Mouse (Mus musculus) macrophage (primary cell): ENCODE results near the gene Gphb5. TPM values are rescaled to one million over a fixed set of nuclear protein-coding genes. Genes with fewer than 3 reads are reported as not detected.

Experiments
- H3K27ac ChIP-seq: fragments of 350-480 bp; formaldehyde crosslinking; 2 replicates; pipeline ENCODE4 v1.9.0; 2021
- H3K36me3 ChIP-seq: fragments of 350-480 bp; formaldehyde crosslinking; 2 replicates; pipeline ENCODE4 v1.9.0; 2021; ENCODE audit errors: inconsistent target
- H3K4me3 ChIP-seq: fragments of 350-480 bp; formaldehyde crosslinking; 2 replicates; pipeline ENCODE4 v1.9.0; 2021; ENCODE audit errors: inconsistent target
- H3K79me2 ChIP-seq: fragments of 350-480 bp; formaldehyde crosslinking; 2 replicates; pipeline ENCODE4 v1.9.0; 2021; ENCODE audit errors: inconsistent target
- WGBS: methylation state at CpG from one replicate; pipeline ENCODE4 v1.1.7; 2026; ENCODE audit warnings: inconsistent platforms; ENCODE audit not compliant: missing documents; 5-methylcytosine and 5-hydroxymethylcytosine counted together
- polyA plus RNA-seq: library from polyadenylated mRNA; stranded (reverse); fragments of 250-400 nt; gene quantifications from 3 replicates; pipeline ENCODE4 v1.2.4, GENCODE M21; 2018; ENCODE audit warnings: inconsistent platforms

Gphb5 gene
- polyA plus RNA-seq, 1 experiment from 2014 or later, result not detected

- H3K27ac ChIP-seq, result no peak overlapping the region
- no peak overlapping the region for H3K4me3 ChIP-seq
- H3K79me2 ChIP-seq, result no peaks in the 10 kb centered on the region
- no peaks in the 10 kb centered on the region for H3K36me3 ChIP-seq
- WGBS, result 96% methylated on average over 6 of the region's 6 CpGs
Observed at GRCm38 (mm10) chr12:75428719-75429118, 12.1 kb upstream of the Gphb5 start.

- H3K79me2 ChIP-seq, result no peaks in the 10 kb centered on the region
- no peak overlapping the region for H3K4me3 ChIP-seq
- no peaks in the 10 kb centered on the region for H3K36me3 ChIP-seq
- 83% methylated on average over 7 of the region's 7 CpGs for WGBS
- H3K27ac ChIP-seq, result no peak overlapping the region
Observed at GRCm38 (mm10) chr12:75425882-75426281, 9.3 kb upstream of the Gphb5 start.

DNA sequence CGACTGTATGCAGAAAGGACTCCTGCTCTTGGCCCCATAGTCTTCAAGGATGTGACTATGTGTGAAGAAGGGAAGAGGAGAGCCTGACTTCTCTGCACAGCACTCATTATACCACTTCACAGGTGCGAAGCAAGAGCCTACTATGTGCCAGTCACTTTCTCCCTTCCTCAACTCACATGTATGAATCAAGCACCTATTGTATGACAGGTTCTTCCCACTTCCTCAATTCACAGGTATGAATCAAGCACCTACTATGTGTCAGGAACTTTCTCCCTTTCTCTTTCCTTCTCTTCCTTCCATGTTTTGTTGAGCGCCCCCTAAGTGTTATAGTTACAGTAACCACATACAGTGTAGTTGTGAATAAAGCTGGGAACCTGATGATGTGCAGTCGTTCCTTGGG is 8.2 kb upstream of the Gphb5 start:
- Histone ChIP-seq H3K36me3 (no peaks in the 10 kb centered on the region), H3K79me2 (no peaks in the 10 kb centered on the region), H3K27ac (no peak overlapping the region), H3K4me3 (no peak overlapping the region)
- WGBS, result 92% methylated on average over 4 of the region's 4 CpGs

DNA sequence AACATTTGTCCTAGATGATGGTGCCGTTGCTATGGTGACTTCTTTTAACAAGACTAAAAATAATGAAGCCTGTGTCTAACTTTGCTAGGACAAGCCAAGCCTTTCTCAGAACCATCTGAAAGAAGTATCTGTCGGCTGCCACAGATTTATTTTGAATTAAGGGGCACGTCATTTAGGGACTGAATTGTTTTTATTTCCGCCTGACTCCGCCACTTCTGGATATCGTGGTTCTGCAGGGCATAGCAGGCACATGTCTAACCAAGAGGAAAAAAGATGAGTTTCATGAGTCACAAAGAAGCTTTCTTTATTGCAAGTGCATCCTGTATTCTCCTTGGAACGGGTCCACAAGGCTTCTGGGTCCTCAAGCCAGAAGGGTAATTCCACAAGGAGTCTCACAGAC is 7.8 kb upstream of the Gphb5 start:
- 88% methylated on average over 7 of the region's 7 CpGs for WGBS
- Histone ChIP-seq H3K4me3 (no peak overlapping the region), H3K36me3 (no peaks in the 10 kb centered on the region), H3K27ac (no peak overlapping the region), H3K79me2 (no peaks in the 10 kb centered on the region)

DNA sequence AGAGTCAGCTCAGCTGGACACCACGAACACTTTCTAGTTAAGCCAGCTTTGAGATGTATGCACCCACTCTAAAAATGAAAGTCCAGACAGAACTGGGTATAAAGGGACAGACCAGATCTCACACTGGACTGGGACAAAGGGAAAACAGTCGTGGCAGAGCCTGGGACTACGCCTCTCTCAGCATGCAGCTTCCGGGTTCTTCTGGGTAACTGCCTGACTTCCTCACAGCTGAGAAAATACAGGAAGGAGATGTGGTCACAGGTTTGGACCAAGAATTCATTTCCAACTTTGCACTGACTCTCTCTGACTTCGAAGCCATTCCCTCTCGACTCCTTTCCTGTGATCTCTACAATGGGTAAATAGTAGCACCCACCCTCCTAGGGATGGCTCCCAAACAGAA is 1.6 kb downstream of the Gphb5 start:
- Histone ChIP-seq H3K4me3 (no peak overlapping the region), H3K27ac (no peak overlapping the region), H3K79me2 (no peaks in the 10 kb centered on the region), H3K36me3 (no peaks in the 10 kb centered on the region)
- 33% methylated on average over 5 of the region's 6 CpGs for WGBS

DNA sequence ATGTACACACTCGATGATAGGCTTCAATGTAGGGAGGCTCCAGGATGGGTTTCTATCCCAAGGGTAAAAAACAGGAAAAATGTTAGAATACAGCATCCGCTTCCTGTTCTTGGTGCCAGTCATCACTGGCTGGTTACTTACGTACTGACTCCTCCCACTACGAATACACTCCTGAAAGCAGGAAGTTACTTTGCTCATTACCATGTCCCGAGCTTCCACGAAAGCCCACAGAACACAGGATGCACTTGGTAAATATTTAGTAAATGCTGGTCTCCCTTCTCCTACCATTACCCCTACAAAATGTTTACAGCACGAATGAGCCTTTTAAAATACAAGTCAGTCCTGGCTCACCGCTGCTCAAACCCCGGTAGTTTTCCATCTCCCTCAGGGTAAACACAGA is 3.6 kb downstream of the Gphb5 start:
- H3K4me3 ChIP-seq, result no peak overlapping the region; the same call in 1 of the 2 replicates

GRCm38 (mm10) chr12:75397077-75397476 is 19.5 kb downstream of the Gphb5 start:
- WGBS, result 94% methylated on average over 7 of the region's 7 CpGs
- no peak overlapping the region for H3K4me3 ChIP-seq
- H3K79me2 ChIP-seq, result no peaks in the 10 kb centered on the region

More for the DNA sequence above, 3.6 kb downstream of the Gphb5 start:
- Histone ChIP-seq H3K79me2 (no peaks in the 10 kb centered on the region), H3K27ac (no peak overlapping the region; the same call in 1 of the 2 replicates), H3K36me3 (no peaks in the 10 kb centered on the region)
- 43% methylated on average over 9 of the region's 9 CpGs for WGBS

GRCm38 (mm10) chr12:75396616-75397015 is 20.0 kb downstream of the Gphb5 start:
- Histone ChIP-seq H3K36me3 (no peaks in the 10 kb centered on the region), H3K4me3 (no peak overlapping the region), H3K79me2 (no peaks in the 10 kb centered on the region), H3K27ac (no peak overlapping the region)
- WGBS, result 94% methylated on average over 3 of the region's 3 CpGs

More at GRCm38 (mm10) chr12:75397077-75397476, 19.5 kb downstream of the Gphb5 start:
- Histone ChIP-seq H3K36me3 (no peaks in the 10 kb centered on the region), H3K27ac (no peak overlapping the region)

- WGBS, result 91% methylated on average over 20 of the region's 20 CpGs
- Histone ChIP-seq H3K36me3 (no peaks in the 10 kb centered on the region), H3K79me2 (no peaks in the 10 kb centered on the region), H3K4me3 (no peak overlapping the region), H3K27ac (no peak overlapping the region)
Observed at GRCm38 (mm10) chr12:75394011-75394773, 22.4 kb downstream of the Gphb5 start.

DNA sequence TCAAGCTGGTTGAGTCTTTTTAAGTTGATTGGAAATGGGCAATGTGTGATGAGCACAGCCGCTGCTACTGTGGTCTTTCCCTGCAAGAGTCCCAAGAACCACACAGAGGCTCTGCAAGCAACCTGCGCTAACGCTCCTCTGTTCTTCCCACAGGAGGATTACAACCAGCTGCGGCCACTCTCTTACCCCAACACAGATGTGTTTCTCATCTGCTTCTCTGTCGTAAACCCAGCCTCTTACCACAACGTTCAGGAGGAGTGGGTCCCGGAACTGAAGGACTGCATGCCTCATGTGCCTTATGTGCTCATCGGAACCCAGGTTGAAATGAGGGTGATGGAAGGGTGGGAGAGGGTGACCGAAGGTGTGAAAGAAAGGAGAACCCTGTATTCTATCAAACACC is 25.1 kb downstream of the Gphb5 start:
- no peak overlapping the region for H3K27ac ChIP-seq
- H3K79me2 ChIP-seq, result no peaks in the 10 kb centered on the region
- 85% methylated on average over 9 of the region's 9 CpGs for WGBS

DNA sequence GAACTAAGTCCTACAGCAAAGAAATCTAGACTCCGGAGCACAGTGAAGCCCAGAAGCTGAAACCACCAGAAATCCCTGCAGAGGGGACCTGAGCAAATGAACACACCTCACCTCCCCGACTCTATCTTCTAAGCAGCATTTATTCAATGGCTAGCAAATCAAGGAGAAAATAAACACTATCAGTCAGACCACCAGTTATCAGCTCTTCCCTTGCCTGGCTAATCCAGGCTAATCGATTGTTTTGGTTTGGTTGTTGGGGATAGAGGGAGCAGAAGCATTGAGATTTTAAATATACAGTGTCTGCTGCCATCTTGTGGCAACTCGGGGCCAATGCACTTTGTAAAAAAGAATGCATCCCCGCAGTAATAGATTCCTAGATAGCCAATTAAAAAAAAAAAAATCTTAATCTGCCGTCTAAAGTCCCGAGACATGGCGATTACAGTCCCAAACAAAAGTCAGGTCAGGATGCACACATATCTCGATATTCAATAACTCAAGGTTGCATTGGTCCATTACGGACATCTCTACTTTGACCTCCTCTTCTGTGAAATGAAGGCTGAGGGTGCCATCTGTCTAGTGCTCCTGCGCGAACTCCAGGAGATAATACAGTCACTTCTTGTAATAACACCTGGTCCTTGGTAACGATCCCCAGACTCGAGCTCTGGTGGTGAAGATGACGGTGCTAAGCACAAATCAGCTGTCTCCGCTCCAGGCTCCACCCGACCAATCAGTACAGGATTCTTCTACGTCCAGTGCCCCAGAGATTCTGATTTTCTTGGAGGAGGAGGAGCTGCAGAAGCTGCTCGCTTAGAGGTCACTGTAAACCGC is 27.1 kb downstream of the Gphb5 start:
- H3K4me3 ChIP-seq, result no peak overlapping the region
- no peak overlapping the region for H3K27ac ChIP-seq
- H3K36me3 ChIP-seq, result no peaks in the 10 kb centered on the region
- H3K79me2 ChIP-seq, result no peaks in the 10 kb centered on the region
- 57% methylated on average over 20 of the region's 20 CpGs for WGBS

More for the DNA sequence above, 25.1 kb downstream of the Gphb5 start:
- no peaks in the 10 kb centered on the region for H3K36me3 ChIP-seq
- H3K4me3 ChIP-seq, result no peak overlapping the region

DNA sequence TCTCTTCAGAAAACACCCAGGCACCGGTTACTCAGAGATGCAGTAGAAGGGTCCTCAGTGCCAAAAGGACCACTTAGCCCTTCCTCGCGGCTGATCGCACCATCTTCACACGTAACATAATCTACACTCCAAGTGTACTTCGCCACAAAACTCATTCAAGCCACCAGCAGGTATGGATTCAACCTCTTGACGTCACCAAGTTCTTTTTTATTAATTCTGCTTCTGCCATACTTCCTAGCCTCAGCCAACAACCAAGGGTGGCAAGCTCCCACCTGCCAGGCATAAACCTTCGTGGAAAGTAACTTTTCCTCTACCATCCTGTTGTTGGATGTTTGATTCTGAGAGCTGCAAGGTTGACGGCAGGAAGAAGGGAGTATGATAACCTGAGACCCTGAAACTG is 28.1 kb downstream of the Gphb5 start:
- Histone ChIP-seq H3K36me3 (no peaks in the 10 kb centered on the region), H3K79me2 (no peaks in the 10 kb centered on the region), H3K4me3 (no peak overlapping the region), H3K27ac (no peak overlapping the region)
- 88% methylated on average over 9 of the region's 9 CpGs for WGBS

DNA sequence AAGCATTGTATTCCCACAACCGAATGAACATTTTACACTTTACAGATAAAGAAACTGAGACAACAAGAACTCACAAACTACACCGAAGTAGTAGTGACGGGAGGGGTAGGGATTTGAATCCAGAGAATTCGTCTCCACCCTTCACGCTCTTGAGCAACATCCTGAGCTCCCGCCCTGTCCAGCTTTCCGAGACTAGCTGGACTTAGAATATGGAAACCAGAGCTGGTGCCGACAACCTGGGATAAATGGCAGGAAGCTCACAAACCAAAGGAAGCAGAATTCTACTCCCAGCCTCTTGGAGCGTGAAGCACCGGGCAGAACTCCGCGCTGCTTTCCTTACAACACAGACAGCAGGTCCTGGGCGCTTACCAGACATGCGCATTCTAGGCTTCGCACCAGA is 28.7 kb downstream of the Gphb5 start:
- H3K79me2 ChIP-seq, result no peaks in the 10 kb centered on the region
- H3K27ac ChIP-seq, result no peak overlapping the region
- no peaks in the 10 kb centered on the region for H3K36me3 ChIP-seq
- 89% methylated on average over 15 of the region's 15 CpGs for WGBS
- H3K4me3 ChIP-seq, result no peak overlapping the region

DNA sequence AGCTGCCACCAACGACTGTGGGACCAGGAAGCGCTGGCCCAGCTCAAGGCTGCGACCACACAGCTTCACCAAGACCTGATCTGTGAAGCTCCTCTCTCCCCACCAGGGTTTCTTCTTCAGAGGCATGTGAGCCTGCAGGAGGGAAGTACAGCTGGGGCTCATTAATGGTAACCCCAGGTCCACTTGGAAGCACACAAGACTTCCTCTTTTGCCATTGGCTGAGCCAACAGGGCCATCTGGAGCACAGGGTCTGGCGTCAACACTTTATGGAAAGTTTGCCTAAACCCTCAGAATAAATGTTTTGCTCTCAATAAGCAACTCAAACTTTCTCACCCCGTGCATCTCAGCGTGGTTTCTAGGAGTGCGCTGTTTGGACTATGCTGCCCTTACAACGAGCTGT is 29.4 kb downstream of the Gphb5 start:
- no peaks in the 10 kb centered on the region for H3K79me2 ChIP-seq
- 74% methylated on average over 8 of the region's 8 CpGs for WGBS
- H3K36me3 ChIP-seq, result no peaks in the 10 kb centered on the region
- no peak overlapping the region for H3K4me3 ChIP-seq
- no peak overlapping the region for H3K27ac ChIP-seq

DNA sequence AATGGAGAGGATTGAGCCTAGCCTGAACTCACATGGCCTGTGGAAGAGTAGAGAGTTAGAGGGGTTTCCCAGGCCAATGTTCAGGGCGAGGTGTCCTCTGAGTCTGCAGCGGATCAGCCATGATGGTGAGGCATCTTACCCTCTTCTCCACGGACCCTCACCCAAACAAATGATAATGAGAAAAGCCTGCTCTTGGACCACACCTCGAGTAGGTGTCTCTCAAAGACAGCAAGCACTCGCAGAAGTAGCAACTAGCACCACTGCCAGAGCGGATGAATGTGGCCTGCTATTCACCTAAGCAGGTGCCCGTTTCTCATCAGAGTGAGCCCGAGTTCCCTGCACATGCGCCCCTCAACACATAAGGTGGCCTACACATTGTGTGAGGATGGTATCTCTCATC is 29.9 kb downstream of the Gphb5 start:
- H3K4me3 ChIP-seq, result no peak overlapping the region
- WGBS, result 95% methylated on average over 9 of the region's 9 CpGs
- H3K36me3 ChIP-seq, result no peaks in the 10 kb centered on the region
- H3K27ac ChIP-seq, result no peak overlapping the region
- no peaks in the 10 kb centered on the region for H3K79me2 ChIP-seq
